Mouse (Mus musculus): Measurements from ENCODE around the gene Rnf167. TPM values are rescaled to one million over a fixed set of nuclear protein-coding genes. Genes with fewer than 3 reads are reported as not detected.

Gene Rnf167
- polyA plus RNA-seq, 1 experiment from 2014 or later = 101 TPM

DNA sequence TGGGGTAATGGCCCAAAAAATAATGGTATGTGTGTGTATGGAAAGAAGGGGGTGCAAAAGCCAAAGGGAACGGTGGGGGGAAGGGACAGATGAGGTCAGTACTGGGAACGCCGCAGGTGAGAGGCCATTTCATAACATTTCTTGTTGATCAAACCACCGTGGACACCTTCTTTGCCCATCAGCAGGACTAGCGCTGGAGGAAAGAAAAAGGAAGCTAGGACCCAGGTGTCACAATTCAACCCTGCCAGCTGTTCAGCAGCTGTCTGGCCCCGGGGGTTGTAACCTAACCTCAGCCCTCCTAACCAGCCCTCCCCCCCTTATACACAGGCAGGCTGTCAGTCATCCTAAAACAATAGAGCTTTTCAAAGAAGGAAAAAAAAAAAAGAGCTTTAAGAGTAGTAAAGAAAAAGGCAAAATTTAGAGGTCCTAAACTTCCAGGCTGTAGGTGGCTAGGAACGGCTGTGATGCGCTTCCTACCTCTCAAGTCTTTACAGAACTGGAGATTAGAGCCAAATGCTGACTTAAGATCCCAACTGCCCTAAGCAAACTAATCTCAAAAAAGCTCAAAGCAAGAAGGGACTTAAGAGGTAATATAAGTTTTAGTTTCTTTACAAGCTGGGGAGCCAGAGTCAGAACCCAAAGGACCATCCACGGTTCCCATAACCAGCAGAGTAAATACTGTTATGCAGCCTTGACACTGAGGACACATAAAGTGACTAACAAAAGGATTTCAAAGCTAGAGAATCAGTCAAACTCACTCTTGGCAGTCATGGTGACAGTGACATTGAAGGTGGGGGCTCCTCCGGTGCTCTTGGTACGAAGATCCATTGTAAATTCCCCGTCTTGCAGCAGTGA, 5.2 kb downstream of the Rnf167 start:
- peaks cover 58% of the 10 kb centered on the region for H3K4me1 ChIP-seq
- H3K4me3 ChIP-seq = peak overlapping the region; percentile 98
- no peaks in the 10 kb centered on the region for H3K27me3 ChIP-seq (replicated peaks)
- H3K9ac ChIP-seq = peak overlapping the region; percentile 97; the same call in 1 of the 2 replicates
- no peaks in the 10 kb centered on the region for H3K9me3 ChIP-seq
- H3K27ac ChIP-seq = no peak overlapping the region
- no peak for ATAC-seq (ENCODE audit: low FRiP score, low read depth)
- WGBS = 71% methylated on average over 12 of the region's 12 CpGs
- peak overlapping the region; percentile 97 for H3K4me2 ChIP-seq (replicated peaks)
- H3K36me3 ChIP-seq = peaks cover 38% of the 10 kb centered on the region

DNA sequence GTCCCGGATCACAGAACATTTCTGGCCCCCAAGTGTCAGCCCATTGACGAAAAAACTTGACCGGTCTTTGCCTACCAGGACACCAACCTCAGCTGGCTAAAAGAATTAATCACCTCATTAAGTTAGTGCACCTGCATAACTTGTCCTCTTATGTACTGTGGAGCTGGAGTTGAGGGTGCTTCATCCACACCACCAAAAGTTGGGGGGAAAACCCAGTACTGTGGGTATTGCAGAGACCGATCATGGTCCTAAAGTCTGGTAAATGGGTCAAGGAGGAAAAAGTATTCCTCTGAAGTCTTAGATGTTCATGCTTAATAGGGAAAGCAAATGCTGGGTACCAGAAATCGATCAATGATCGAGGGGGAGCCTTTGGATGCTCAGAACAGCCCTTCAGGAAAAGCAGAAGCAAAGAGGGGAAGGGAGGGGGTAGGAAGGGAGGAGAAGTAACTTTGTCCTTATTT, 5.9 kb downstream of the Rnf167 start:
- Histone ChIP-seq H3K4me2 (replicated peaks) (peak overlapping the region; percentile 97), H3K27me3 (replicated peaks) (no peaks in the 10 kb centered on the region), H3K4me1 (peaks cover 55% of the 10 kb centered on the region), H3K27ac (no peak overlapping the region), H3K9ac (peak overlapping the region; percentile 97), H3K9me3 (no peaks in the 10 kb centered on the region), H3K36me3 (peaks cover 38% of the 10 kb centered on the region), H3K4me3 (peak overlapping the region; percentile 98)
- 67% methylated on average over 6 of the region's 6 CpGs for WGBS
- no peak for ATAC-seq (ENCODE audit: low FRiP score, low read depth)

DNA sequence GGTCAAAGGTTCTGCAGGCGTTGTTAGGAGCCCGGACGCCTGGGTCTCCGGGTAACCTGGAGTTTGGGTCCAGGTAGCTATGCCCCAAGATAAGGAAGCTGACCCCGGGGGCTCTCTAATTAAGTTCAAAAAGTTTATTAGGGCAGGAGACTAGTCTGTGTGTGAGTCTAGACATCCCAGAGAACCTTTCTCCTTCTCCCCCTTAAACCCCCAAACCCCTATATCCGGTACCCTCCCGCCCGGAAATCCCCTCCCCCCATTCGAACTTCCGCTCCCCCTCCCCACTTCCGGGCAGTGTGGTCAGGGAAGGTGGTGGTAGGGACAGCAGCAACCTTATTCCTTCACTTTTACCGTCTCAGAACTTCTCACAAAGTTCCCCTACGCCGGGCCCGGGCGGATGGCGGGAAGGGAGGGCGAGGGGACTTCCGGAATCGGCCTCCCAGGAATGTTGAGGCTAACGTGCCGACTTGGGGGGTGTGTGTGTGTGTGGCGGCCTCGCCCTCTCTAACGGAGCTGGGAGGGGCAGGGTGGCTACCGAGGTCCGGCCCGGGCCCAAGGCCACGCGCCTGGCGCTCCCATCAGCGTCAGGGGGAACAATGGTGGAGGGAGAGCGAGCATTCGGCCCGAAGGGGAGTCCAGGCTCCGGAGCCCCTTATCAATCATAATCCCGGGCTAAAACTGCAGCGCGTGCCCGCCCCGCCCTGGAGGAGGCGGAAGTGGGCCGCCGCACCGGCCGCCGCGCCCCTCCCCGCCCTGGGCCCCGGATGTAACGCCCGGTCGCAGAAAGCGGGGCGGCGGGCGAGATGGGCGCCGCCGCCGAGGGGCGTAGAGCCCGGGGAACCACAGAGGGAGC, 6.5 kb downstream of the Rnf167 start:
- H3K4me2 ChIP-seq (replicated peaks) = peak overlapping the region; percentile 97
- H3K4me3 ChIP-seq = peak overlapping the region; percentile 98
- peaks cover 49% of the 10 kb centered on the region for H3K4me1 ChIP-seq
- WGBS = under 1% methylated on average over 63 of the region's 63 CpGs
- H3K9me3 ChIP-seq = no peaks in the 10 kb centered on the region
- H3K36me3 ChIP-seq = peaks cover 38% of the 10 kb centered on the region
- ATAC-seq (ENCODE audit: low FRiP score, low read depth) = peak; percentile 65
- H3K9ac ChIP-seq = peak overlapping the region; percentile 97
- peak overlapping the region; percentile 90 for H3K27ac ChIP-seq
- no peaks in the 10 kb centered on the region for H3K27me3 ChIP-seq (replicated peaks)

DNA sequence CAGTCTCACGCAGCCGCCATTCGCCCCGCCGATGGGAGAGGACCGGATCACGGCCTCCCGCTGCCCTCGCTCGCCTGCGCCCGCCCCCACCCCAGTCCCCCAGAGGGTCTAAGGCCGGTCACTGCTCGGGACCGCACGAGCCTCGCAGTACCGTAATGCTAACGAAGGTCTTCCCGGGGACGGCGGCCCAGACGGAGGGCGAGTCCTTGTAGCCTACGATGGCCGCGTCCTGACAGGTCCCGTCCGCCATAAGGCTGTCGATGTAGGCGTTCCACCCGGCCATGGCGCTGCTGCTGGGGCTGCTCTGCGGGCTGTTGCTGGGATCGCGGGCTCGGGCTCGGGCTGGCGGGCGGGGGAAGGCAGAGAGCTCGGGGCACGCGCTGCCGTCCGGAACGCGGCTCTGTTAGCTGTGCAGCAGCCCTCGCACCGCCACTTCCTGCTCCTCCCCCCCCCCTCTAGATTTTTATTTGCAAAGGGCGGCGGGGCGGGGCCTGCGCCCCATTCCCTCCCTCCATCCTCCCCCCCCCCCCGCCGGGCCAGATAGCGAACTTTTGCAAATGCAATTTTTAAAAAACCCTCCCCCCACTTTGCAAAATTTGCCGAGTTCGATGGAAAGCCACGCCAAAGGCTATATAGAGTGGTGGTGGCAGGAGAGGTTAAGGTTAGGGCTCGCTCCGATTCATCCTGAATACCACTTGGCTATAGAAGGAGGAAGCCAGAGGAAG, 7.3 kb downstream of the Rnf167 start, which contains the start of gene Pfn1:
TSS of gene Pfn1 (minus strand) at position 447 of the 725 bp plus-strand sequence.
- peak within 1 kb of the TSS; percentile 97 for H3K9ac ChIP-seq
- WGBS = under 1% methylated on average over 60 of the region's 61 CpGs
- H3K4me3 ChIP-seq = peak within 1 kb of the TSS; percentile 98
- H3K9me3 ChIP-seq = no peaks in the 10 kb centered on the region
- no peaks in the 10 kb centered on the region for H3K27me3 ChIP-seq (replicated peaks)
- peak; percentile 46 for ATAC-seq (ENCODE audit: low FRiP score, low read depth)
- H3K36me3 ChIP-seq = peaks cover 32% of the 10 kb centered on the region
- H3K4me1 ChIP-seq = peaks cover 41% of the 10 kb centered on the region
- peak within 1 kb of the TSS; percentile 90 for H3K27ac ChIP-seq
- H3K4me2 ChIP-seq (replicated peaks) = peak within 1 kb of the TSS; percentile 97

DNA sequence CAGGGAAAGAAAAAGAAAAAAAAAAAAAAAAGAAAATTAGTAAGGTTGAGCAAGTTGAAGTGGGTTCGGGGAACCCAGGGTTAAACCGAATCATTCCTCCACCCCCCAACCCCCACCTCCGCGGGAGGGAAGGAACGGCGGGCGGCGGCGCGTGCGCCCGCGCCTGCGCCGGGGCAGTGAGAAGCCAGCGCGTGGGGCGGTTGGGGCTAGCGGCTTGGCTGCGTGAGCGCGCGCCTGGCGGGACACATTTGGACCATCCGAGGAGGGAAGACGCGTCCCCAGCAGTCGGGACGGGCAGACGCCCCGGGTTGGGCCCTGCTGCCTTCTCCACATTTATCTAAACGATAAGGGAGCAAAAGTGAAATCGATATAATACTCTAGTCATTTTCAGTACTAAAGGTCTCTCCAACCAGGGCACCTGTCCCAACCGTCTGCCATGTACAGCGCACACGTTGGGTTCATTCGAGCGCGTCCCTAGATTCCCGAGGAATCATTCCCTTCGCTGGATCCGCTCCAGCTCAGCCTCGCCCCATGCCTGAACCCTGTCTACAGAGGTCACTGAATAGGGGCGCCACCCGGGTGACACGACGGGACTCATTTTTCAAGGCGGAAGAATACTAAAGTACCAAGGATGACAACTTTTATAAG, 8.0 kb downstream of the Rnf167 start:
- H3K4me2 ChIP-seq (replicated peaks) = peak overlapping the region; percentile 97
- peaks cover 25% of the 10 kb centered on the region for H3K36me3 ChIP-seq
- ATAC-seq (ENCODE audit: low FRiP score, low read depth) = peak; percentile 31
- peak overlapping the region; percentile 97 for H3K9ac ChIP-seq
- H3K4me1 ChIP-seq = peaks cover 41% of the 10 kb centered on the region
- no peaks in the 10 kb centered on the region for H3K27me3 ChIP-seq (replicated peaks)
- no peaks in the 10 kb centered on the region for H3K9me3 ChIP-seq
- peak overlapping the region; percentile 90 for H3K27ac ChIP-seq
- peak overlapping the region; percentile 98 for H3K4me3 ChIP-seq
- under 1% methylated on average over 48 of the region's 48 CpGs for WGBS

DNA sequence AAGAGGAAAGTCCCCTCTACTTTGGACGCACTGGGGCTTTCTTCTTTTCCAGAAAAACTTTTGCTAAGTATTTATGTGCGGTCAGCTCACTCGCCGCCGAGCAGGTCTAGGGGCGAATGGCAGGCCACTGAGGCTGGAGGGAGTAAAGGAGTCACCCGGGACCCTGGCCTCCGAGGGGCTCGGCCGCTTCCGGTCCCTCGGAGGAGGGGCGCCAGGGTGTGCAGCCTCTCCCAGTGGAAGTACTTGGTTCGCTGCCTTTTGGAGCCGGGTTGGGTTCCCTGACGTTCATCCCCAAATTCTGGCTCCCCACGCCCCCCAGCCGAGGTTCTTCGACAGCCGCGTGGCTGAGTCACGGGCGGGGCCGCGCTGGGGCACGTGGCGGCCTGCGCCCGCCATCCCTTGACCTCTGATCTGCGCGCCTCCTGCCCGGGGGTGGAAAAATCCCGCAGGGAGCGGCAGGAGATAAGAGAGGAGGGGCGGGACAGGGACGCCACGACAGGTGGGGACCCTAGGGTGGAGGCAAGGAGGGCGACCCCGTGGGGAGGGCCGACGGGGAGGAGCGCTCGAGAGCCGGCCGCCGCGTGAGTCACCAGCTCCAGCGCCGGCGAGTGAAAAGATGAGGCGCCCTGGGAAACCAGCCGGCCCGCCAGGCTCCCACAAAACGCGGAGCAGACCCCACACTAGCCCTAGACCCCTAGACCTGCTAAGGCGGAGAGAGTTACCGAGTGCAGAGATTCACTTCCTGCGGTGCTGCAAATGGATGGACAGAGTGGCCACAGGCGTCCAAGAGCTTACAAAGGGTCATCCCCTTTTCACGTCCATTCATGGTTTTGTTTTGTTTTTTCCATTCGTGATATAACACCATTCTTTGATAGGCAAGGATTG, 8.8 kb downstream of the Rnf167 start:
- peak; percentile 23; the same call in 1 of the 2 replicates for ATAC-seq (ENCODE audit: low FRiP score, low read depth)
- H3K27me3 ChIP-seq (replicated peaks) = no peaks in the 10 kb centered on the region
- peak overlapping the region; percentile 97 for H3K4me2 ChIP-seq (replicated peaks)
- H3K4me3 ChIP-seq = peak overlapping the region; percentile 98
- H3K36me3 ChIP-seq = peaks cover 19% of the 10 kb centered on the region
- no peaks in the 10 kb centered on the region for H3K9me3 ChIP-seq
- peak overlapping the region; percentile 97 for H3K9ac ChIP-seq
- peak overlapping the region; percentile 74 for H3K27ac ChIP-seq
- peaks cover 38% of the 10 kb centered on the region for H3K4me1 ChIP-seq
- under 1% methylated on average over 61 of the region's 61 CpGs for WGBS

DNA sequence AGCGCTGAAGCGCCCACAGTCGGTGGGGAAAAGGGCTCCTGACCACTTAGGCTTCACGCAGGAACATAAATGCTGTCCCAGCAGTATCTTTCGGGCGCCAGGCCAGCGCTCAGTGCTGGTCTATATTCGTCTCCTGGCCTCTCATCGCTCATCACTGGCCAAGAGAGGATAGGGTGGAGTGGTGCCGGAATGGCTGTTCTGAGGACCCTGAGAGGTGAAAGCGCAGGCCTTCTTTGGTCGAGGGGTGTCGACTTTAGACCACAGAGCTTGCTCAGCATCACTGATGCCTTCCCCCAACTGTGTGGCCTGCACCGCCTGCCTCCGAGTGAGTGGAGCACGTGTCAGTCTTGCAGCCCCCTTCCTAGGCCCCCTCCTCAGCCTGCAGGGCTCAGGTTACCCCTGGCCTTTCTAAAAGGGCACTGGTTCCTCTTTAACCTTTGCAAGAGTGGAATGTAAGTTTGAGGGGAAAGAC, 9.5 kb downstream of the Rnf167 start:
- WGBS = 4% methylated on average over 16 of the region's 16 CpGs
- H3K27ac ChIP-seq = no peak overlapping the region
- peak overlapping the region; percentile 97 for H3K4me2 ChIP-seq (replicated peaks)
- peak overlapping the region; percentile 98 for H3K4me3 ChIP-seq
- H3K9me3 ChIP-seq = no peaks in the 10 kb centered on the region
- peaks cover 17% of the 10 kb centered on the region for H3K36me3 ChIP-seq
- H3K9ac ChIP-seq = peak overlapping the region; percentile 97; the same call in 1 of the 2 replicates
- ATAC-seq (ENCODE audit: low FRiP score, low read depth) = no peak
- H3K27me3 ChIP-seq (replicated peaks) = no peaks in the 10 kb centered on the region
- H3K4me1 ChIP-seq = peaks cover 35% of the 10 kb centered on the region

GRCm38 (mm10) chr11:70656964-70657363, 9.9 kb downstream of the Rnf167 start, which contains the start of gene Eno3:
Gene Eno3 (plus strand): TSS chr11:70657202.
- ATAC-seq (ENCODE audit: low FRiP score, low read depth) = no peak
- Histone ChIP-seq H3K36me3 (peaks cover 16% of the 10 kb centered on the region), H3K9me3 (no peaks in the 10 kb centered on the region), H3K4me3 (peak within 1 kb of the TSS; percentile 98), H3K4me1 (peaks cover 32% of the 10 kb centered on the region), H3K4me2 (replicated peaks) (peak within 1 kb of the TSS; percentile 97), H3K27ac (peak within 1 kb of the TSS; percentile 74; the same call in 1 of the 2 replicates), H3K27me3 (replicated peaks) (no peaks in the 10 kb centered on the region), H3K9ac (peak within 1 kb of the TSS; percentile 97)
- 4% methylated on average over 3 of the region's 3 CpGs for WGBS

DNA sequence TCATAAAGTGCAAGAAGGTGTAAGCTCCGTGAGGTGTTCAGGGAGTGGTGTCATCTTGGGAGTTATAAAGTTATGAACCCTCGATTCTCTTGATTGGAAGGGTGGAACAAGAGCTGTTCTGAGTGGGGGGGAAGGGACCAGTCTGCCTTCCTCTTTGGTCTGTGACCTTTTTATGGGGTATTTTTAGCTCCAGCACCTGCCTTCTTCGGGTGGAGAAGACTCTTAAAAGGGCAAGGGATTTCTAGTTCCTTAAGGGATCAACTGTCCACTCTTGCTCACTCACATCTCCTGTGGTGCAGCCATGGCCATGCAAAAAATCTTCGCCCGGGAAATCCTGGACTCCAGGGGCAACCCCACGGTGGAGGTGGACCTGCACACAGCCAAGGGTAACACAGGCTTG, 10.5 kb downstream of the Rnf167 start:
- H3K4me2 ChIP-seq (replicated peaks) = no peak overlapping the region
- no peaks in the 10 kb centered on the region for H3K27me3 ChIP-seq (replicated peaks)
- H3K4me1 ChIP-seq = peaks cover 26% of the 10 kb centered on the region
- no peak for ATAC-seq (ENCODE audit: low FRiP score, low read depth)
- no peak overlapping the region for H3K4me3 ChIP-seq
- H3K9ac ChIP-seq = no peak overlapping the region
- H3K36me3 ChIP-seq = peaks cover 16% of the 10 kb centered on the region
- H3K9me3 ChIP-seq = no peaks in the 10 kb centered on the region
- H3K27ac ChIP-seq = no peak overlapping the region
- WGBS = 52% methylated on average over 6 of the region's 6 CpGs

- H3K27me3 ChIP-seq (replicated peaks) = no peaks in the 10 kb centered on the region
- no peak for ATAC-seq (ENCODE audit: low FRiP score, low read depth)
- H3K9me3 ChIP-seq = no peaks in the 10 kb centered on the region
- H3K27ac ChIP-seq = no peak overlapping the region
- H3K9ac ChIP-seq = no peak overlapping the region
- peaks cover 22% of the 10 kb centered on the region for H3K4me1 ChIP-seq
- 64% methylated on average over 9 of the region's 9 CpGs for WGBS
- no peak overlapping the region for H3K4me2 ChIP-seq (replicated peaks)
- peaks cover 19% of the 10 kb centered on the region for H3K36me3 ChIP-seq
- no peak overlapping the region for H3K4me3 ChIP-seq
These were observed 11.0 kb downstream of the Rnf167 start for GRCm38 (mm10) chr11:70657991-70658390.

Measured in neural tube, embryonic 12.5 days (tissue).